Mouse (Mus musculus) right cerebral cortex, postnatal 36 days (tissue): Measurements from ENCODE around the gene Fra10ac1.

Source experiments
- DNase-seq, 2 experiments: peaks; one replicate each; pipeline ENCODE4 v3.0.0; 2022; ENCODE audit warnings: low spot score in 2 of 2, mixed read lengths in 1 of 2

The Fra10ac1 gene

GRCm38 (mm10) chr19:38223905-38224684, at the start of gene Fra10ac1:
TSS of gene Fra10ac1 (minus strand) at chr19:38224156.
- peak; percentile 92 for DNase-seq

GRCm38 (mm10) chr19:38271071-38271470, 47.1 kb upstream of the Fra10ac1 start:
- DNase-seq, result no peak

GRCm38 (mm10) chr19:38267469-38267868, 43.5 kb upstream of the Fra10ac1 start:
- no peak for DNase-seq

- DNase-seq, result no peak
Measured at GRCm38 (mm10) chr19:38265767-38266166, 41.8 kb upstream of the Fra10ac1 start.

GRCm38 (mm10) chr19:38264505-38265500, 40.8 kb upstream of the Fra10ac1 start, which contains the start of gene Lgi1:
TSS of gene Lgi1 (plus strand) at chr19:38264536.
- peak; percentile 62 to 74 for DNase-seq

- peak; percentile 72 to 74 for DNase-seq
Measured at GRCm38 (mm10) chr19:38263829-38264504, 40.0 kb upstream of the Fra10ac1 start.

- DNase-seq, result no peak
Measured at GRCm38 (mm10) chr19:38261351-38261750, 37.4 kb upstream of the Fra10ac1 start.

GRCm38 (mm10) chr19:38260346-38260745, 36.4 kb upstream of the Fra10ac1 start:
- DNase-seq, result peak in 1 of 2 experiments; percentile 58

- no peak for DNase-seq
Measured at GRCm38 (mm10) chr19:38259436-38259835, 35.5 kb upstream of the Fra10ac1 start.

GRCm38 (mm10) chr19:38258651-38259065, 34.7 kb upstream of the Fra10ac1 start:
- DNase-seq, result peak in 1 of 2 experiments; percentile 36

GRCm38 (mm10) chr19:38253796-38254195, 29.8 kb upstream of the Fra10ac1 start:
- DNase-seq, result no peak

GRCm38 (mm10) chr19:38249627-38250026, 25.7 kb upstream of the Fra10ac1 start:
- no peak for DNase-seq

- DNase-seq, result no peak
Measured at GRCm38 (mm10) chr19:38246177-38246622, 22.2 kb upstream of the Fra10ac1 start.

GRCm38 (mm10) chr19:38245361-38246176, 21.6 kb upstream of the Fra10ac1 start:
- DNase-seq, result no peak

- DNase-seq, result no peak
Measured at GRCm38 (mm10) chr19:38244748-38245147, 20.8 kb upstream of the Fra10ac1 start.

- DNase-seq, result no peak
Measured at GRCm38 (mm10) chr19:38242314-38242852, 18.4 kb upstream of the Fra10ac1 start.

GRCm38 (mm10) chr19:38238213-38238951, 14.4 kb upstream of the Fra10ac1 start:
- DNase-seq, result peak; percentile 62 to 66

- DNase-seq, result no peak
Measured at GRCm38 (mm10) chr19:38237834-38238212, 13.9 kb upstream of the Fra10ac1 start.

GRCm38 (mm10) chr19:38236526-38236925, 12.6 kb upstream of the Fra10ac1 start:
- DNase-seq, result no peak

GRCm38 (mm10) chr19:38232516-38232915, 8.6 kb upstream of the Fra10ac1 start:
- no peak for DNase-seq
